In the genomic region with DNA sequence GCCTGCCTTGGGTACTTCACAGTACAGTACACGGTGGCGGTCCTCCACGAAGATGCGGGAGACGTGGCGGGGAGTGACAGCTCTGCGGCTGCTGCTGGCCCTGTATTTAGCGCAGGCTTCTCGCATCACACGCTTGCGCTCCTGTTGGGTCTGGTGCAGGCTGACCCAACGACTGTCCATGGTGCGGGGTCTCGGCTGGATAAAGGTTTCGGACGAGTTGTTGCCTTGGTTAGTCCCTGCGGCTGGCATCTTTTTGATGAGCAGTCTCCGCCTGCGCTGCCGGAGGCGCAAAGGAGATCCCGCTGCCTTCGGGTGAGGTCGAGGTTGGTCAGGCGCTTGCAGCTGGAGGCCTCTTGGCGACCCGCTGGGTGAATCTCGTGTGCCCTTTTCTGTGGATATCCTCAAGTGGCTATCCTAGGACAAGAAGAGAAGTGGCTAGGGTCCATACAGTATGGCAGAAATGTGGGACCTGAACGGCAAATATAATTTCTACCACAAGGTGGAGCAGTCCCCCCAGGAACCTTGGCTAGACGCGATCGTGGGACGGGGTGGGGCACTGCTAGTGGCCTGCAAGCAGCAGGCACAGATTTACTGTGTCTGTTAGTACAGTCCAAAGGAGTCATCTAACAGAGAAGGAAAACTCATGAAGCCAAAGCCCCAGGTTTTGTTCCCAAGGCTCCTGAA, we compare ENCODE assay signal across 8 mouse cellular contexts. TPM values are rescaled to one million over a fixed set of nuclear protein-coding genes. Genes with fewer than 3 reads are reported as not detected.
DNase-seq lines count a peak whose midpoint lies in the region; ATAC-seq and TF ChIP-seq lines count a peak whose summit lies in the region.

No protein-coding gene starts in this region.

- WGBS in thymus, adult 2 months: 16% methylated on average over 33 of the region's 33 CpGs
- WGBS in intestine, embryonic 15.5 days: 9% methylated on average over 33 of the region's 33 CpGs

- intact Hi-C loops in left cerebral cortex, postnatal 10 days (cut with DNase I): loop anchor here (1.0 to 5.0 kb wide), 3 partner anchors 43 to 495 kb away; no protein-coding TSS in a partner anchor

- no peak overlapping the region for H3K9ac ChIP-seq in intestine, embryonic 15.5 days

- no peaks in the 10 kb centered on the region for H3K4me1 ChIP-seq in thymus, adult 2 months (replicated peaks; ENCODE audit: control insufficient read depth, insufficient read depth, low read length)
- H3K4me1 ChIP-seq in intestine, embryonic 15.5 days (replicated peaks): peaks cover 17% of the 10 kb centered on the region; the same call in 1 of the 2 replicates

- H3K27me3 ChIP-seq in thymus, adult 2 months (ENCODE audit: control insufficient read depth, insufficient read depth, low read length): no peaks in the 10 kb centered on the region; the same call in 1 of the 2 replicates
- H3K27me3 ChIP-seq in intestine, embryonic 15.5 days (replicated peaks): peaks cover 35% of the 10 kb centered on the region

- DNase-seq in thymus, adult 2 months: peak; percentile 52
- no peak for DNase-seq in thymus, adult 18-20 months
- peak; percentile 74 for DNase-seq in embryo, embryonic 11.5 days (ENCODE audit: low read depth, low spot score)
- peak; percentile 72 to 80 for DNase-seq in left cerebral cortex, postnatal 10 days (ENCODE audit: extremely low spot score in 1 of 2, low spot score in 2 of 2)
- peak; percentile 88 for DNase-seq in mesoderm, embryonic 11.5 days (ENCODE audit: low read depth, low spot score)
- DNase-seq in right cerebral cortex, postnatal 4 days: peak; percentile 77

- no peaks in the 10 kb centered on the region for H3K9me3 ChIP-seq in intestine, embryonic 15.5 days

- H3K27ac ChIP-seq in thymus, adult 2 months (ENCODE audit: control insufficient read depth, insufficient read depth, low read length): no peak overlapping the region
- no peak overlapping the region for H3K27ac ChIP-seq in intestine, embryonic 15.5 days

- TF ChIP-seq POLR2A in thymus, adult 2 months (IDR thresholded peaks at IDR 0.05; ENCODE audit: control insufficient read depth, extremely low read depth, insufficient read depth, low read length, poor library complexity): no peak

- H3K4me3 ChIP-seq in thymus, adult 2 months (ENCODE audit: control insufficient read depth, insufficient read depth, low read length): no peak overlapping the region
- peak overlapping the region; percentile 3; the same call in 1 of the 2 replicates for H3K4me3 ChIP-seq in intestine, embryonic 15.5 days (replicated peaks)

- H3K36me3 ChIP-seq in thymus, adult 2 months (ENCODE audit: control insufficient read depth, insufficient read depth, low read length): no peaks in the 10 kb centered on the region
- H3K36me3 ChIP-seq in intestine, embryonic 15.5 days: no peaks in the 10 kb centered on the region

- peak overlapping the region; percentile 47 for H3K4me2 ChIP-seq in intestine, embryonic 15.5 days (replicated peaks)

- peak; percentile 61 for ATAC-seq in granulocyte monocyte progenitor cell, adult 5-6 weeks (replicated peaks; ENCODE audit: poor library complexity, severe bottlenecking)
- ATAC-seq in intestine, embryonic 15.5 days: peak; percentile 69

- TF ChIP-seq CTCF in thymus, adult 2 months (IDR thresholded peaks at IDR 0.05; ENCODE audit: borderline replicate concordance, control insufficient read depth, extremely low read depth, insufficient read depth, low read length, poor library complexity): no peak; the same call in 1 of the 2 replicates

RNA-seq across cellular contexts. Expression of a gene that starts 19.4 kb away (rescaled TPM):
- polyA plus RNA-seq in thymus, adult 2 months (2012; rRNA removed): 11.9 and 14.2 TPM in 2 replicates
- total RNA-seq in granulocyte monocyte progenitor cell, adult 5-6 weeks (2014; fragmentation: Nextera tagmentation): 0.85 TPM in 1 of 2 replicates, not detected in the other
- total RNA-seq in granulocyte monocyte progenitor cell, adult 5-6 weeks (2017): not detected in 2 replicates
- 16.2 and 18.0 TPM in 2 replicates for polyA plus RNA-seq in intestine, embryonic 15.5 days (2015; fragmentation: Nextera tagmentation; extraction: Ambion mirVana)
- 10 to 100 TPM; 17.2 to 24.4 TPM for total RNA-seq in left cerebral cortex, postnatal 10 days (2021)

Comparison
In these comparisons a context has a peak if more than half of its experiments do, and no peak if none do; other contexts are left out.
1. DNase-seq: peak in thymus, adult 2 months (single experiment), embryo, embryonic 11.5 days (single experiment), left cerebral cortex, postnatal 10 days (2 of 2), mesoderm, embryonic 11.5 days (single experiment) and right cerebral cortex, postnatal 4 days (single experiment); none in thymus, adult 18-20 months (0 of 2).
2. RNA of a gene that starts 19.4 kb away (total RNA-seq): 17.2 to 24.4 TPM in left cerebral cortex, postnatal 10 days; 0.85 TPM in granulocyte monocyte progenitor cell, adult 5-6 weeks; every median in the first group is over 4 times any median in the second.